Mouse (Mus musculus): ENCODE measurements around the gene Ppp1cc. TPM values are rescaled to one million over a fixed set of nuclear protein-coding genes. Genes with fewer than 3 reads are reported as not detected.
"Not testable (repeated sequence)": the region's sequence is repeated elsewhere in the genome, so short reads cannot be mapped to it uniquely, and the experiment has no call there.

Gene Ppp1cc
- polyA plus RNA-seq, 1 experiment from 2014 or later = 338 TPM

DNA sequence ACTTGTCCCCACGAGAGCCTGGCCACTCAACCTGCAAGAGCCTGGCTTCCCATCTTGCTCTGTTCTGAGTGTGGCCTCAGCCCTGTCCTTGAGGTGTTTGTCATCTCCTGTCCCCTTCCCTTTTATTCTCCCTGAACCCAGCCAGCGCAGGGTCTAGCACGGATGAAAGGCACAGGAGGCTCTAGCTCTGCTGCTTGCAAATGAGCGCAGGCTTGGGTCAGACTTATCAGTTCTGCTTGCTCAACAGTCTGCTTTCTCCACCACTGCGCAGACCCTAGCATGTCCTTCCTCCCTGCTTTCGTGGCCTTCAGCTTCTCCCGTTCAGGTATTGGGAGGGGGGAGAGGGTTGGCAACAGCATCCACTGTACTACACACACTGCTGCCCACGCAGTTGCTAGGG lies 54.0 kb downstream of the Ppp1cc start:
- Histone ChIP-seq H3K4me2 (no peak overlapping the region), H3K27ac (ENCODE audit: low read depth, low read length) (no peak overlapping the region), H3K4me3 (ENCODE audit: low read depth, low read length) (no peak overlapping the region), H3K27me3 (ENCODE audit: control insufficient read depth, insufficient read depth, low read length) (no peaks in the 10 kb centered on the region), H3K9ac (ENCODE audit: low read length) (no peak overlapping the region), H3K36me3 (ENCODE audit: control insufficient read depth, insufficient read depth, low read length) (0 out of 2 replicates have a peak, but pooled peaks cover 4% of the 10 kb centered on the region), H3K9me3 (ENCODE audit: control insufficient read depth, low read length) (no peaks in the 10 kb centered on the region), H3K4me1 (ENCODE audit: control insufficient read depth, insufficient read depth, low read length) (peaks cover 11% of the 10 kb centered on the region)
- no peak for DNase-seq (ENCODE audit: low spot score, missing footprints)
- 91% methylated on average over 8 of the region's 8 CpGs for WGBS
- ATAC-seq (ENCODE audit: low FRiP score) = no peak

- H3K9me3 ChIP-seq (ENCODE audit: control insufficient read depth, low read length); H3K4me3 ChIP-seq (ENCODE audit: low read depth, low read length); ATAC-seq (ENCODE audit: low FRiP score); DNase-seq (ENCODE audit: low spot score, missing footprints); H3K27me3 ChIP-seq (ENCODE audit: control insufficient read depth, insufficient read depth, low read length); H3K4me2 ChIP-seq; H3K36me3 ChIP-seq (ENCODE audit: control insufficient read depth, insufficient read depth, low read length); H3K9ac ChIP-seq (ENCODE audit: low read length); H3K27ac ChIP-seq (ENCODE audit: low read depth, low read length): not testable (repeated sequence)
- H3K4me1 ChIP-seq (ENCODE audit: control insufficient read depth, insufficient read depth, low read length) = peaks cover 11% of the 10 kb centered on the region
- WGBS = 93% methylated on average over 1 of the region's 1 CpGs
These were observed 54.7 kb downstream of the Ppp1cc start for GRCm38 (mm10) chr5:122212820-122213219.

GRCm38 (mm10) chr5:122213861-122214260 lies 55.8 kb downstream of the Ppp1cc start:
- Histone ChIP-seq H3K9me3 (ENCODE audit: control insufficient read depth, low read length) (no peaks in the 10 kb centered on the region), H3K4me2 (no peak overlapping the region), H3K36me3 (ENCODE audit: control insufficient read depth, insufficient read depth, low read length) (0 out of 2 replicates have a peak, but pooled peaks cover 4% of the 10 kb centered on the region), H3K4me1 (ENCODE audit: control insufficient read depth, insufficient read depth, low read length) (peaks cover 10% of the 10 kb centered on the region), H3K27ac (ENCODE audit: low read depth, low read length) (no peak overlapping the region), H3K9ac (ENCODE audit: low read length) (no peak overlapping the region), H3K27me3 (ENCODE audit: control insufficient read depth, insufficient read depth, low read length) (no peaks in the 10 kb centered on the region), H3K4me3 (ENCODE audit: low read depth, low read length) (no peak overlapping the region)
- DNase-seq (ENCODE audit: low spot score, missing footprints) (no peak), ATAC-seq (ENCODE audit: low FRiP score) (no peak)
- WGBS = 87% methylated on average over 6 of the region's 6 CpGs

DNA sequence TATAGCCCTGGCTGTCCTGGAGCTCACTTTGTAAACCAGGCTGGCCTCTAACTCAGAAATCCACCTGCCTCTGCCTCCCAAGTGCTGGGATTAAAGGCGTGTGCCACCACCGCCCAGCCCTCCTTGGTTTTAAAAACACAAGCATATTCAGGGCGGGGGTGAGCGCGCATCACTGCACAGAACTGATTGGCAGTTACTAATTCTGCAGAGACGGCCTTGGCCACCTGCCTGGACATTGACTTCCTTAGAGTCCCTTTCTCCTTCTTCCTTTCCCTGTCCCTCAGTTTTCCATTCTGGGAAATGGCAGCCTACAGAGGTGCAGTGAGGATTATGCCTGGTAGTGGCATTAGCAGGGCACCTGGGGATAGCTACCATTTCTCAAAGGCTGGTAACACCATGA lies 59.6 kb downstream of the Ppp1cc start:
- H3K4me1 ChIP-seq (ENCODE audit: control insufficient read depth, insufficient read depth, low read length) = no peaks in the 10 kb centered on the region

DNA sequence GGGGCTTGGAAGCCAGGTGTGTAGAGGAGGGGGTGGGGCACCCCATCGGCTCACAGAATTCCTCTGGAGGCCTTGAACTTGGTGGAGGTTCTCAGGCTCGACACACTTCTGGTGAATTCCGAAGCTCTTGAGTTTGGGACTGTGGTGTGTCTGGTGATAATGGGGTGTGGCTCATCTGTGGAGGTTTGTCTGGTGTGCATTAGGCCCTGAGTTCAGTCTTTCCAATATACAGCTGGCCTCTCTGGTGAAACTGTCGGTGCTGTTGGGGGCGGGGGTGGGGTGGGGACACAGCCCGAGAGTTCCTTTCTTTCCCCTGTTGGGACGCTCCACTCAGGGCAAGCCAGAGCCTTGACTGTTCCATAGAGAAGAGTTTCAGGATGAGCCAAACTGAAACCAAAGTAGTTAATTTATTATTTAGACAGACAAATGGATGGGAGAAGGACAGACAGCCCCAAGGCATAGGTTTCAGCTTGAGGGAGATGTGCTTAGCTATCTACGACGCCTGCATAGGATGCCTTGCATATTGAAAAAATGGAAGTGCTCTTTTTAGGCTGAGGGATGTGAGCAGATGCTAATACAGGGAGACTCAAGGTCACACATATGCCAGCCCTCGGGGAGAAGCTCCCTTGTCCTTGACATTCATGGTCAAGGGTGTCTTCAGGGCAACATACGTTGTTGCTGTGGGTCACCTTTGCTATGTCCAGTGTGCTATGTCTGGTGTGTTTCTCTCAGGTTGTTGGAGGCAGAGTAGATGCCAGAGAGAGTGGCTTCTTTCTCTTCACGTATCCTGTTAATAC lies 60.2 kb downstream of the Ppp1cc start:
- Histone ChIP-seq H3K4me2 (no peak overlapping the region), H3K9me3 (ENCODE audit: control insufficient read depth, low read length) (no peaks in the 10 kb centered on the region), H3K36me3 (ENCODE audit: control insufficient read depth, insufficient read depth, low read length) (0 out of 2 replicates have a peak, but pooled peaks cover 4% of the 10 kb centered on the region), H3K27ac (ENCODE audit: low read depth, low read length) (no peak overlapping the region), H3K9ac (ENCODE audit: low read length) (no peak overlapping the region), H3K4me1 (ENCODE audit: control insufficient read depth, insufficient read depth, low read length) (no peaks in the 10 kb centered on the region), H3K4me3 (ENCODE audit: low read depth, low read length) (no peak overlapping the region), H3K27me3 (ENCODE audit: control insufficient read depth, insufficient read depth, low read length) (no peaks in the 10 kb centered on the region)
- ATAC-seq (ENCODE audit: low FRiP score) (no peak), DNase-seq (ENCODE audit: low spot score, missing footprints) (no peak)
- WGBS = 89% methylated on average over 12 of the region's 12 CpGs

More for the DNA sequence above, 59.6 kb downstream of the Ppp1cc start:
- no peaks in the 10 kb centered on the region for H3K9me3 ChIP-seq (ENCODE audit: control insufficient read depth, low read length)
- no peak overlapping the region for H3K4me3 ChIP-seq (ENCODE audit: low read depth, low read length)
- H3K36me3 ChIP-seq (ENCODE audit: control insufficient read depth, insufficient read depth, low read length) = 0 out of 2 replicates have a peak, but pooled peaks cover 4% of the 10 kb centered on the region
- H3K27me3 ChIP-seq (ENCODE audit: control insufficient read depth, insufficient read depth, low read length) = no peaks in the 10 kb centered on the region
- ATAC-seq (ENCODE audit: low FRiP score) (no peak), DNase-seq (ENCODE audit: low spot score, missing footprints) (no peak)
- H3K9ac ChIP-seq (ENCODE audit: low read length) = no peak overlapping the region
- H3K27ac ChIP-seq (ENCODE audit: low read depth, low read length) = no peak overlapping the region
- no peak overlapping the region for H3K4me2 ChIP-seq
- 90% methylated on average over 6 of the region's 6 CpGs for WGBS

DNA sequence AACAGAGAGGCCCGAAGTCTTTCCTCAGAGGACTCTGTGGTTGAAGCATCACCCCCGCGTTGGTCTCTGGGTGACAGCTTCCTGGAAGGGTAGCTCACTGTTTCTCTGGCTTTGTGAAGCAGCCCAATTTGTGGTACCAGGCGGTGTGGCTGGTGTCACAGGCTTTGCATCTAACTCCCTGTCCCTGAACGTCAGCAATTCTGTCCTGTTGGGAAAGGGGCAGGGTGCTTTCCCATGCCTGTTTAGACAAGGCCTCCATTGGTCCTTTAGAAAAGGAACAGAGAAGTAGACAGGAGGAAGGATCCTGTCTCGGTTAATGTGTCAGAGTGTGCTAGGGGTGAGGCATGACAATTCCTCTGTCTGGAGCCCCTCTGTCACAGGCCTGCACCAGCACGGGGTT lies 60.9 kb downstream of the Ppp1cc start:
- 89% methylated on average over 7 of the region's 7 CpGs for WGBS
- H3K4me2 ChIP-seq = no peak overlapping the region
- 0 out of 2 replicates have a peak, but pooled peaks cover 4% of the 10 kb centered on the region for H3K36me3 ChIP-seq (ENCODE audit: control insufficient read depth, insufficient read depth, low read length)
- no peak overlapping the region for H3K4me3 ChIP-seq (ENCODE audit: low read depth, low read length)
- H3K4me1 ChIP-seq (ENCODE audit: control insufficient read depth, insufficient read depth, low read length) = no peaks in the 10 kb centered on the region
- no peaks in the 10 kb centered on the region for H3K27me3 ChIP-seq (ENCODE audit: control insufficient read depth, insufficient read depth, low read length)
- no peak overlapping the region for H3K9ac ChIP-seq (ENCODE audit: low read length)
- no peak for DNase-seq (ENCODE audit: low spot score, missing footprints)
- no peak overlapping the region for H3K27ac ChIP-seq (ENCODE audit: low read depth, low read length)
- no peaks in the 10 kb centered on the region for H3K9me3 ChIP-seq (ENCODE audit: control insufficient read depth, low read length)
- ATAC-seq (ENCODE audit: low FRiP score) = no peak

- no peaks in the 10 kb centered on the region for H3K9me3 ChIP-seq (ENCODE audit: control insufficient read depth, low read length)
- H3K9ac ChIP-seq (ENCODE audit: low read length) = no peak overlapping the region
- no peak overlapping the region for H3K27ac ChIP-seq (ENCODE audit: low read depth, low read length)
- ATAC-seq (ENCODE audit: low FRiP score) = no peak
- H3K27me3 ChIP-seq (ENCODE audit: control insufficient read depth, insufficient read depth, low read length) = no peaks in the 10 kb centered on the region
- no peak overlapping the region for H3K4me3 ChIP-seq (ENCODE audit: low read depth, low read length)
- DNase-seq (ENCODE audit: low spot score, missing footprints) = no peak
- H3K4me1 ChIP-seq (ENCODE audit: control insufficient read depth, insufficient read depth, low read length) = no peaks in the 10 kb centered on the region
- H3K36me3 ChIP-seq (ENCODE audit: control insufficient read depth, insufficient read depth, low read length) = 0 out of 2 replicates have a peak, but pooled peaks cover 4% of the 10 kb centered on the region
- no peak overlapping the region for H3K4me2 ChIP-seq
- 72% methylated on average over 18 of the region's 18 CpGs for WGBS
These were observed 61.9 kb downstream of the Ppp1cc start for GRCm38 (mm10) chr5:122219655-122220629.

DNA sequence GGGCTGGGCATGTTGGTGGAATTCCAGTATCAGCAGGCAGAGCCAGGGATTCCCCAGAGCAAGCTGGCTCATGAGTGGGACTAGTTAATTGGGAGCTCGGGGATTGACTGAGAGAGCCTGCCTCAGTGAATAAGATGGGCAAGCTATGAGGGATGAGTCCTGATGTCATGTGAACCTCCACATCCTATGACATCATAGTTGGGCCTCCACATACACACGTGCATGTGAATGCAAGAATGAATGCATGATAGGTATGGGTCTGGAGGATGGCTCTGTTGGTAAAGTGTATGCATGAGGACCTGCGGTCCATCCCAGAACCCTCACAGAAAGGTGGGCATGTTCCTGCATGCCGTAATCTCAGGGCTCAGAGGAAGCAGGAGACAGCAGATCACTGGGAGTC lies 63.0 kb downstream of the Ppp1cc start:
- DNase-seq (ENCODE audit: low spot score, missing footprints) (no peak), ATAC-seq (ENCODE audit: low FRiP score) (no peak)
- no peak overlapping the region for H3K9ac ChIP-seq (ENCODE audit: low read length)
- H3K27ac ChIP-seq (ENCODE audit: low read depth, low read length) = no peak overlapping the region
- no peak overlapping the region for H3K4me3 ChIP-seq (ENCODE audit: low read depth, low read length)
- H3K9me3 ChIP-seq (ENCODE audit: control insufficient read depth, low read length) = no peaks in the 10 kb centered on the region
- WGBS = 84% methylated on average over 4 of the region's 4 CpGs
- H3K27me3 ChIP-seq (ENCODE audit: control insufficient read depth, insufficient read depth, low read length) = no peaks in the 10 kb centered on the region
- H3K4me1 ChIP-seq (ENCODE audit: control insufficient read depth, insufficient read depth, low read length) = no peaks in the 10 kb centered on the region
- H3K4me2 ChIP-seq = no peak overlapping the region
- H3K36me3 ChIP-seq (ENCODE audit: control insufficient read depth, insufficient read depth, low read length) = peaks cover 4% of the 10 kb centered on the region; the same call in 1 of the 2 replicates

DNA sequence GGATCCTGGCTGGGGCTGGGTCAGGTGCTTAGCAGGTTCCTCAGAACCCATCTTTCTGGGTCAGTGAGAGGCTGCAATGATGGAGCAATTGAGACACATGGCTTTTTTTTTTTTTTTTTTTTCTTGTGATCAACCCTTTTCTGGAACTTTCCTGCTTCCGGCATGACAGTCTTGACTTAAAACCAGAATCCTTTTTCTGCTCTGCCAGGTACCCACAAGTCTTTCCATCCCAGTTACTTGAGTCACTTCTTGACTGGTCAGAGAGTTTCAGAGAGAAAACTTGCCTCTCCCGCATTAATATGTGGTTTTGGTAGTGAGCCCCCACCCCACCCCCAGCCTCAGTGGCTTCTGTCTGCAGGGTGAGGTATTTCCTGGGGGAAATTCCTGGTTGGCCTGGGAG lies 66.2 kb downstream of the Ppp1cc start:
- Histone ChIP-seq H3K27ac (ENCODE audit: low read depth, low read length) (no peak overlapping the region), H3K4me2 (no peak overlapping the region), H3K9ac (ENCODE audit: low read length) (no peak overlapping the region), H3K4me1 (ENCODE audit: control insufficient read depth, insufficient read depth, low read length) (no peaks in the 10 kb centered on the region), H3K27me3 (ENCODE audit: control insufficient read depth, insufficient read depth, low read length) (no peaks in the 10 kb centered on the region), H3K4me3 (ENCODE audit: low read depth, low read length) (no peak overlapping the region), H3K9me3 (ENCODE audit: control insufficient read depth, low read length) (no peaks in the 10 kb centered on the region), H3K36me3 (ENCODE audit: control insufficient read depth, insufficient read depth, low read length) (no peaks in the 10 kb centered on the region; the same call in 1 of the 2 replicates)
- ATAC-seq (ENCODE audit: low FRiP score) = no peak
- WGBS = 91% methylated on average over 2 of the region's 2 CpGs
- no peak for DNase-seq (ENCODE audit: low spot score, missing footprints)
